Mouse (Mus musculus) lung, postnatal 25 days (tissue): ENCODE results near the gene Gpr176.

Experiments used
- DNase-seq: peaks from one replicate; pipeline ENCODE4 v3.0.0; 2022; ENCODE audit warnings: low spot score

Gpr176 gene

GRCm38 (mm10) chr2:118236196-118236595 is 137.0 kb downstream of the Gpr176 start:
- no peak for DNase-seq

- no peak for DNase-seq
These were observed 137.6 kb downstream of the Gpr176 start for GRCm38 (mm10) chr2:118235614-118236013.

GRCm38 (mm10) chr2:118230544-118230943 is 142.7 kb downstream of the Gpr176 start:
- no peak for DNase-seq

GRCm38 (mm10) chr2:118228486-118229079 is 144.6 kb downstream of the Gpr176 start:
- no peak for DNase-seq
